Mouse (Mus musculus) embryonic facial prominence, embryonic 10.5 days (tissue): Measurements from ENCODE around the gene Ankrd40. TPM values are rescaled to one million over a fixed set of nuclear protein-coding genes. Genes with fewer than 3 reads are reported as not detected.

Experiments
- DNase-seq: peaks from one replicate; pipeline ENCODE4 v3.0.0-alpha.2; 2017; ENCODE audit warnings: low spot score
- H3K27ac ChIP-seq: fragments of 300-500 bp; sonication (generic); replicated peaks from 2 replicates; pipeline ENCODE4 v1.5.1; 2016; ENCODE audit warnings: mild to moderate bottlenecking
- H3K27me3 ChIP-seq: fragments of 300-500 bp; sonication (generic); replicated peaks from 2 replicates; pipeline ENCODE4 v1.6.1; 2016; ENCODE audit warnings: low read depth, mild to moderate bottlenecking; ENCODE audit not compliant: poor library complexity, severe bottlenecking
- H3K36me3 ChIP-seq: fragments of 300-500 bp; sonication (generic); replicated peaks from 2 replicates; pipeline ENCODE4 v1.6.1; 2016; ENCODE audit warnings: mild to moderate bottlenecking, moderate library complexity
- H3K4me1 ChIP-seq: fragments of 300-500 bp; sonication (generic); 2 replicates; pipeline ENCODE4 v1.6.1; 2016
- H3K4me3 ChIP-seq: fragments of 300-500 bp; sonication (generic); 2 replicates; pipeline ENCODE4 v1.5.1; 2016; ENCODE audit warnings: mild to moderate bottlenecking, moderate library complexity
- H3K9me3 ChIP-seq: fragments of 300-500 bp; sonication (generic); 2 replicates; pipeline ENCODE4 v1.6.1; 2016; ENCODE audit warnings: mild to moderate bottlenecking
- WGBS: fragments of 180-500 bp; shearing (Covaris S2); methylation state at CpG from one replicate; pipeline ENCODE4 v1.1.7; 2016; 5-methylcytosine and 5-hydroxymethylcytosine counted together
- polyA plus RNA-seq: library from polyadenylated mRNA; unstranded; fragments of >200 nt; fragmentation: Nextera tagmentation; extraction: Ambion mirVana; gene quantifications from 2 replicates; pipeline ENCODE4 v1.2.1, GENCODE M21; 2016

Ankrd40 gene
- polyA plus RNA-seq, 1 experiment from 2014 or later = 14.8 TPM

GRCm38 (mm10) chr11:94345926-94346325 lies 18.1 kb downstream of the Ankrd40 start:
- no peak overlapping the region for H3K27ac ChIP-seq
- H3K4me3 ChIP-seq = no peak overlapping the region
- no peak for DNase-seq
- 86% methylated on average over 10 of the region's 10 CpGs for WGBS
- peaks cover 5% of the 10 kb centered on the region for H3K36me3 ChIP-seq
- H3K27me3 ChIP-seq = peaks cover 9% of the 10 kb centered on the region; the same call in 1 of the 2 replicates
- no peaks in the 10 kb centered on the region for H3K9me3 ChIP-seq
- peaks cover 29% of the 10 kb centered on the region for H3K4me1 ChIP-seq

DNA sequence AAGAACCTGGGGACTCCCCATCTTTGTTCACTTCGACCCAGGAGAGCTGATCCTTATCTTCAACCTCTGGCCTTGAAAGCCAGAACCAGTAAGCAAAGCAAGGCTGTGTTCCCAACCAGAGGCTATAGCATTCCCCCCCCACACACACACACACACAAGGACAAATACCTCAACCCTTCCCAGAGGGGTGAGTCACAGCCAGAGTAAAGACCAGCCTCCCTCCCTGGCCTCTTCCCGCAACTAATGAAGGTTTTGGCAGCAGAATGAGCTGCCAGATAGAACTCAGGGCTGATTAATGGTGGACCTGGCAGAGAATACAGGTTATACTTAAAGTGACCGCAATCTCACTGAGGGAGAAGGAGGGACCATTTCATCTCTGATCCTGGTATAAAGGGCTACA lies 18.8 kb downstream of the Ankrd40 start:
- no peak for DNase-seq
- Histone ChIP-seq H3K27ac (no peak overlapping the region), H3K4me1 (peaks cover 32% of the 10 kb centered on the region), H3K4me3 (no peak overlapping the region), H3K9me3 (no peaks in the 10 kb centered on the region), H3K36me3 (peaks cover 3% of the 10 kb centered on the region; the same call in 1 of the 2 replicates), H3K27me3 (peaks cover 13% of the 10 kb centered on the region; the same call in 1 of the 2 replicates)
- 71% methylated on average over 3 of the region's 3 CpGs for WGBS

GRCm38 (mm10) chr11:94347063-94347575 lies 19.3 kb downstream of the Ankrd40 start:
- Histone ChIP-seq H3K4me3 (no peak overlapping the region), H3K27ac (no peak overlapping the region), H3K27me3 (peaks cover 18% of the 10 kb centered on the region; the same call in 1 of the 2 replicates), H3K4me1 (peaks cover 27% of the 10 kb centered on the region), H3K36me3 (no peaks in the 10 kb centered on the region), H3K9me3 (no peaks in the 10 kb centered on the region)
- no peak for DNase-seq
- WGBS = 87% methylated on average over 7 of the region's 7 CpGs

DNA sequence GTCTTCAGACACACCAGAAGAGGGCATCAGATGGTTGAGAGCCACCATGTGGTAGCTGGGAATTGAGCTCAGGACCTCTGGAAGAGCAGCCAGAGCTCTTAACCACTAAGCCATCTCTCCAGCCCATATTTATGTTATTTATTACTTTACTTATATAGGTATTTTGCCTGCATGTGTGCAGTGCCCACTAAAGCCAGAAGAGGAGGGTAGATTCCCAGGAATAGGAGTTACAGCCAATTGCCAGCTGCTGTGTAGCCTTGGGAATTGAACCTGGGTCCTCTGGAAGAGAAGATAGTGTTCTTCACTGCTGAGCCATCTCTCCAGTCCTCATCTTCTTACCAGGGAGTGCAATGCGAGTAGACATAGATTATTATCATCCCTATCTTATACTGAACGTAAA lies 22.0 kb downstream of the Ankrd40 start:
- Histone ChIP-seq H3K4me1 (peaks cover 5% of the 10 kb centered on the region), H3K36me3 (no peaks in the 10 kb centered on the region), H3K27ac (no peak overlapping the region), H3K4me3 (no peak overlapping the region), H3K9me3 (no peaks in the 10 kb centered on the region), H3K27me3 (peaks cover 24% of the 10 kb centered on the region)
- 84% methylated on average over 2 of the region's 2 CpGs for WGBS
- no peak for DNase-seq

DNA sequence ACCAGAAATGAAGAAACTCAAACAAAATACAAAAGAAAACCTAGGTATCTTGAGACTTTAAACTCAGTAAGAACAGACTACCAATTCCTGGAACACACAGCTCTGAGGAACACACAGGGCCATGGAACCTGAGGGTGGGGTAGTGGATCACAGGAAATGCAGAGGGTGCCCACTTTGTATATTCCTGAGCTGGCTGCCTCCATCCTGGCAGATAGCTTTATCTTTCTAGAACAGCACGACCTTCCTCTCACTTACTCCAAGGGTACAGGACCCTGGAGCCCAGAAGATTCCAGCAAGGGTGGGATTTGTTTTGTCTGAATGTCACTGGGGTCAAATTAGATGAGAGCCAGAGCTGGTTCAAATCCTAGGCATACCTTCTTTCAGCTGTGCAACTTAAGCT lies 22.5 kb downstream of the Ankrd40 start:
- WGBS = 61% methylated on average over 1 of the region's 1 CpGs
- no peak for DNase-seq
- Histone ChIP-seq H3K9me3 (no peaks in the 10 kb centered on the region), H3K36me3 (no peaks in the 10 kb centered on the region), H3K4me3 (no peak overlapping the region), H3K4me1 (0 out of 2 replicates have a peak, but pooled peaks cover 4% of the 10 kb centered on the region), H3K27ac (no peak overlapping the region), H3K27me3 (peaks cover 22% of the 10 kb centered on the region)

DNA sequence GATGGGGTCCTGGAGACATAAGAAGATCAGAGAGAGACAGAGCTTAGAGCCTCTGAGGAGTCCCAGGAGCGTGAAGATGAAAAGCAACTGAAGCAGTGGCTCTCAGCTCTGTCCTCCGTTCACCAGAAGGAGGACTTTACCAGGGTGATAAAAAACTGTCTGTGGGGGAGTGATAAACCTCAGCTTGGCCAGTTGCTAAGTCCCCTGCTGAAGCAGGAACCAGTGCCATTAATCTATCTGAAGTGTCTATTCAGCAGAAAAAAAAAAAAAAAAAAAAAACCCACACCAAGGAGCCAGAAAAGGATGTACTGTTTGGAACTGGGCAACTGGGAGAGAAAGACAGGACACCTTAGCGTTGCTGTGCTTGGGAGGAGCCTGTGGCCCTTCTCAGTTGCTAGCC lies 23.3 kb downstream of the Ankrd40 start:
- DNase-seq = no peak
- H3K27me3 ChIP-seq = peaks cover 22% of the 10 kb centered on the region
- H3K36me3 ChIP-seq = no peaks in the 10 kb centered on the region
- WGBS = 38% methylated on average over 3 of the region's 3 CpGs
- 0 out of 2 replicates have a peak, but pooled peaks cover 4% of the 10 kb centered on the region for H3K4me1 ChIP-seq
- H3K4me3 ChIP-seq = no peak overlapping the region
- no peak overlapping the region for H3K27ac ChIP-seq
- H3K9me3 ChIP-seq = no peaks in the 10 kb centered on the region

DNA sequence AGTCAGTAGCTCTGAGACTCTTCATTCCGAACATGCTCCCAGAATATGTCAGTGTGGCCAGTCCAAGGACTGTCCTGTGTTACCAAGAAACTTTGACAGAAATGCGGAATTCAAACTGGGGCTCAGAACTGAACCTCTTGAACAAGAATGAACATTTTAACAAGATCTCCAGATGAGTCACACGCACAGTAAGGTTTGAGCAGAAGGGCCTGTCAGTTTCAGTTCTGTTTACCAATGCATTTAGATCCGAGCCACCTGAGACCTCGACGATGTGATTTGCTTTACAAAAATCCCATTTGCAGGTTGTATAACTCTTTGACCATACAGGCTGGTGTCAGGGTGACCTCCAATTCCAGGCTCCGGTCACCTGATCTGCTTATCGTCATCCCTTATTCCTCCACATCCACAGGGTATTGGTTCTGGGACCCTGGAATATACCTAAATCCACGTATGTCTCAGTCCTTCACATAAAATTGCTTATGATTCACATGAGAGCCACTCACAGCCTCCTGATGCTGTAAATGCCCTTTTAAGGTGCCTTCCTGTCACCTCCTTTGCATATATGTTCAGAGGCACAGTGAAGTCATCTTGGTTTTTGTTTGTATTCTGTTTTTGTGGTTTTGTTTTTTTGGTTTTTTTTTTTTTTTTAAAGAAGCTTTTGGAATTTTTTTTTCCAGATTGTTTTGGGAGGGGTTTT lies 27.9 kb downstream of the Ankrd40 start:
- no peaks in the 10 kb centered on the region for H3K36me3 ChIP-seq
- 90% methylated on average over 9 of the region's 9 CpGs for WGBS
- no peak overlapping the region for H3K4me3 ChIP-seq
- 0 out of 2 replicates have a peak, but pooled peaks cover 4% of the 10 kb centered on the region for H3K4me1 ChIP-seq
- H3K27me3 ChIP-seq = peaks cover 28% of the 10 kb centered on the region
- H3K9me3 ChIP-seq = no peaks in the 10 kb centered on the region
- DNase-seq = no peak
- no peak overlapping the region for H3K27ac ChIP-seq

- no peak overlapping the region for H3K4me3 ChIP-seq
- no peak overlapping the region for H3K27ac ChIP-seq
- no peaks in the 10 kb centered on the region for H3K4me1 ChIP-seq
- WGBS = 91% methylated on average over 12 of the region's 12 CpGs
- no peaks in the 10 kb centered on the region for H3K9me3 ChIP-seq
- H3K36me3 ChIP-seq = no peaks in the 10 kb centered on the region
- 0 out of 2 replicates have a peak, but pooled peaks cover 6% of the 10 kb centered on the region for H3K27me3 ChIP-seq
- DNase-seq = no peak
These were observed 31.4 kb downstream of the Ankrd40 start for GRCm38 (mm10) chr11:94359168-94359567.

- Histone ChIP-seq H3K4me1 (no peaks in the 10 kb centered on the region), H3K4me3 (no peak overlapping the region), H3K27ac (no peak overlapping the region), H3K27me3 (0 out of 2 replicates have a peak, but pooled peaks cover 6% of the 10 kb centered on the region), H3K36me3 (no peaks in the 10 kb centered on the region), H3K9me3 (peaks cover 4% of the 10 kb centered on the region; the same call in 1 of the 2 replicates)
- no peak for DNase-seq
- WGBS = 92% methylated on average over 14 of the region's 14 CpGs
These were observed 33.5 kb downstream of the Ankrd40 start for GRCm38 (mm10) chr11:94361166-94361870.

DNA sequence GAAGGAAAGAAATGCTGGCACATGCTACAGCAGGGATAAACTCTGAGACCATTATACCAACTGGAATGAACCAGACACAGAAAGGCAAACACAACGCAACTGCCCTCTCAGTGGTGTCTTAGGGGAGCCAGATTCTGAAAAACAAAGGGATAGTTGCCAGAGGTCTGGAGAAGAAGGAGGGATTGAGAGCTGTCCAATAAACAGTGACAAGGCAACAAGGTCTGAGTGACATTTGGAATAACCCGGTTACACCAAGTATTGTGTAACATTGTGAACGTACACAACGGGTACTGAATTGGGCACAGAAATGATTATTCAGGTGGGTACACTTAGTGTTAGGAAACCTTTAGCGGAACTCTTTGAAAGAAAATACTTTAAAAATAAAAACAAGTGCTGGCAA lies 34.3 kb downstream of the Ankrd40 start:
- WGBS = 95% methylated on average over 5 of the region's 5 CpGs

GRCm38 (mm10) chr11:94363690-94364089 lies 35.9 kb downstream of the Ankrd40 start:
- no peaks in the 10 kb centered on the region for H3K36me3 ChIP-seq
- no peak for DNase-seq
- no peaks in the 10 kb centered on the region for H3K4me1 ChIP-seq
- 0 out of 2 replicates have a peak, but pooled peaks cover 7% of the 10 kb centered on the region for H3K27me3 ChIP-seq
- 84% methylated on average over 7 of the region's 7 CpGs for WGBS
- no peak overlapping the region for H3K27ac ChIP-seq
- no peak overlapping the region for H3K4me3 ChIP-seq
- peaks cover 4% of the 10 kb centered on the region; the same call in 1 of the 2 replicates for H3K9me3 ChIP-seq

More for the DNA sequence above, 34.3 kb downstream of the Ankrd40 start:
- no peaks in the 10 kb centered on the region for H3K4me1 ChIP-seq
- 0 out of 2 replicates have a peak, but pooled peaks cover 1% of the 10 kb centered on the region for H3K27me3 ChIP-seq
- no peak overlapping the region for H3K4me3 ChIP-seq
- H3K36me3 ChIP-seq = no peaks in the 10 kb centered on the region
- DNase-seq = no peak
- H3K27ac ChIP-seq = no peak overlapping the region
- peaks cover 4% of the 10 kb centered on the region; the same call in 1 of the 2 replicates for H3K9me3 ChIP-seq

DNA sequence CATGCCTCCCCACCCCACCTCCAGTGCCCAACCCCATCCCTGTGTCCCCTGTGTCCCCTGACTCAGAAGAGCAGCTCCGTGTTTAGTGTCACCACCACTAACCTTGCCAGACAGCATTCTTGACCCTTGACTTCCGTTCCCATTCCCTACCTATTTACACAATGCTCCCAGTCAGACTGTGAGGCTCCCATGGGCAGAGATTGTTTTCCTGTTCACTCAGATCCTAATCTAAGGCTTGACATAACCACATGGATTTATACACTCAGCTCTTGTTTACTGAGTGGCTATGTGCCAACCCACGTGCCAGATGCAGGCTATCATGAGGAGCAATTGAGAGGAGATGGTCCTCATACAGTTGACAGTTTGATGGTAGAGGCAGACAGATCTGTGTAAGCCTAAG lies 37.5 kb downstream of the Ankrd40 start:
- H3K27ac ChIP-seq = no peak overlapping the region
- DNase-seq = no peak
- H3K9me3 ChIP-seq = peaks cover 4% of the 10 kb centered on the region; the same call in 1 of the 2 replicates
- no peaks in the 10 kb centered on the region for H3K36me3 ChIP-seq
- no peak overlapping the region for H3K4me3 ChIP-seq
- 59% methylated on average over 3 of the region's 3 CpGs for WGBS
- H3K27me3 ChIP-seq = 0 out of 2 replicates have a peak, but pooled peaks cover 7% of the 10 kb centered on the region
- no peaks in the 10 kb centered on the region for H3K4me1 ChIP-seq
